Mouse (Mus musculus): ENCODE results near the gene Epha1.

GRCm38 (mm10) chr6:42372001-42372400, 1.1 kb downstream of the Epha1 start:
- no peak for TF ChIP-seq CTCF (IDR thresholded peaks at IDR 0.05)
- TF ChIP-seq EP300 (IDR thresholded peaks at IDR 0.05) = no peak

Measured in lung, postnatal 0 days (tissue).